Mouse (Mus musculus): Measurements from ENCODE around the gene Fam114a2. TPM values are rescaled to one million over a fixed set of nuclear protein-coding genes. Genes with fewer than 3 reads are reported as not detected.
A peak's percentile ranks its signal among the peaks of the same experiment; 100 is the strongest.

Gene Fam114a2
- total RNA-seq, 2 experiments from 2014 or later = 25.2 to 29.2 TPM

DNA sequence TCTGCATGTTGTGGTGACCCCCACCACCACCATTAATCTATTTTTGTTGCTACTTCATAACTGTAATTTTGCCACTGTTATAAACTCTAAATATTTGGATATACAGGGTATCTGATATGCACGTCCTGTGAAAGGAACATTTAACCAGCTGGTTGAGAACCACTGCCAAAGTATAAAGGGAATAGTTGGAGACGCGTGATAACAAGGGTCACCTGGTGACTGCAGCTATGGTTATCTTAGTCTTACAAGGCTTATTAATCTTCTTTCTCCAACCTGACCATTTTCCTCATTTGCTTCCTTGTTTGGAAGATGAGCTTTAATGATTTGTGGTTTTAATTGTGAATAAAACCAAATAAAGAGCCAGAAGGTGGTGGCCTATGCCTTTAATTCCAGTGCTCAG, 5.0 kb upstream of the Fam114a2 start:
- intact Hi-C loops (cut with DNase I) = no loop called here
- DNase-seq (ENCODE audit: extremely low spot score in 1 of 2, low spot score in 2 of 2) = no peak

DNA sequence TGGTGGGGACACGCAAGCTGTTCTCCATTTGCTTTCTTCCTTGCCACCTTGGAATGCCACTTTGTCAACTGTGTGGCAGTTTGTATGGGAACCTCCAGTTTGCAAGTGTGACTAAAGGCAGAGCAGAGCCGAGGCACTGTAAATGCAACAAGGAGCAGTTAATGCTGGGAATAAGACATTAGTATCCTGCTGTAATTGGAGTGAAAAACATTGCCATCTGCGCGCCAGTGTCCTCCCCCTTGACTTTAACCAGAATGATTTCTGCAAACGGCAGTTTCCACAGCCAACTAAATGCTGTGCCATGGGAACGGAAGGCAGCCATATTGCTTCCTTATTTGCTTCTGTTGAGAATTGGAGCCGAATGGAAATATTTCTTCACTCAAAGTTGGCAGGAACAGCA, 3.6 kb upstream of the Fam114a2 start:
- peak in 1 of 2 experiments; percentile 65 for DNase-seq (ENCODE audit: extremely low spot score in 1 of 2, low spot score in 2 of 2)
- intact Hi-C loops (cut with DNase I) = no loop called here

DNA sequence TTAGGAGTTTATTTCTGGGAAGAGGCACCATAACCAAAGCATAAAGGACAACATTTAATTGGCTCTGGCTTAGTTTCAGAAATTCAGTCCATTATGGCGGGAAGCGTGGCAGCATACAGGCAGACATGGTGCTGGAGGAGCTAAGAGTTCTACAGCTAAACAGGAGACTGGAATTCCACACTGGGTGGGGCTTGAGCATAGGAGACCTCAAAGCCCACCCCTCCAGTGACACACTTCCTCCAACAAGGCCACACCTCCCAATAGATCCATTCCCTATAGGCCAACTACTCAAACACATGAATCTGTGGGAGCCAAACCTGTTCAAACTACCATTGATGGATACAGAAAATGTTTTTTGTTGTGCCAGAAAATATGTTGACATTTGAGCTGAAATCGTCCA, 2.8 kb upstream of the Fam114a2 start:
- intact Hi-C loops (cut with DNase I) = no loop called here
- no peak for DNase-seq (ENCODE audit: extremely low spot score in 1 of 2, low spot score in 2 of 2)

DNA sequence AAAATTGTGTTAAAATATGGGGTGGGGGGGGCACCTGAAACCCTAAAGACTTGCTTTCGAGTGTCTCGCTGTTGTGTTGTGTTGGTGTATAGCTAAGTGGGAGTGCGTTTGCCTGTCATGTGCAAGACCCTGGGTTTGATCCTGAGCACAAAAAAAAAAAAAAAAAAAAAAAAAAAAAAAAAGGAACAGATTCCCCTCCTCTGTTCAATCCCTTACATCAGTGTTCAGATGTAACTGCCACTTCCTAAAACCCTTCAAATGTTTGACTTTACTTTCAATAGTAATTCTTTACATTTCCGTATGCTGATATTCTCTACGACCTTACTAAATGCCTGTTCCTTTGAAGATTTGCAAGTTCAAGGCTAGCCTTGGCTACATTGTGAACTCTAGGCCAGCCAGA, 887 bp upstream of the Fam114a2 start:
- no peak for DNase-seq (ENCODE audit: extremely low spot score in 1 of 2, low spot score in 2 of 2)
- intact Hi-C loops (cut with DNase I) = no loop called here

DNA sequence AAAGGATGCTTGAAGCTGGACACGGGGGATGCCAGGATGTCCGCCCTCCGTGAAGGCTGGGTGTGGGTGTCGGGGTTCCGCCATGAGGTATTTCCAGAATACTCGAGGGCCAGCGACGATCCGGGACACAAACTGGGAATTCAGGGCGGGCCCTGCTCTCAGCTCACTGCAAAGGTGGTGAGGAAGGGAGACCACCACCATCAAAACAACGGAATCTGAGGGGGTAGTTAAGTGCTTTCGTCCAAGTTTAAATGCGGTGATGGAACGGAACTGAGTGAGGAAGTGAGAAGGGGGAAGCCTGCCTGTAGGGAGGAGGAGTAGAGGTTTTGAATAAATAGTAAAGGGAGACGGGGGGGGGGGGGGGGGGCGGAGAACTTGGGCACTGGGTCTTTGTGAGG, 333 bp upstream of the Fam114a2 start:
- intact Hi-C loops (cut with DNase I) = no loop called here
- DNase-seq (ENCODE audit: extremely low spot score in 1 of 2, low spot score in 2 of 2) = no peak

DNA sequence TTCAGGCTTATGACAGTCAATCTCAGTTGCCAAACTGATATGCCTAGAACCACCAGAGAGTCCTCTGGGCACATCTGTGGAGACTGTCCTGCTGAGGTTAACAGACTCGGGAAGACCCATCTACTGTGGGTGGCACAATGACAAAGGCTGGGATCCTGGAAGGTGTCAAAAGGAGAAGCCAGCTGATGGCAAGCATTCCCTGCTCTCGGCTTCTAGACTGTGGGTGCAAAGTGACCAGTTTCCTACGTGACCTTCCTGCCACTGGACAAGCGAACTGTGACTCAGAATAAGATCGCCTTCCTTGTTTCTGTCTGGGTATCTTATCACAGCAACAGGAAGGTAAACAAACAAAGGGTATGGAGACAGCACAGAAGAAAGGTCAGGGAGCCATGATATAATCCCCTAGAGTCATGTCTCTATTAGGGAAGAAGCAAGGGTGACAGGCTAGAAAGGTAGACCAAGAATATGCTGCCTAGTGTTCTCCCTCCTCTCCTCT, 1.4 kb downstream of the Fam114a2 start:
- DNase-seq (ENCODE audit: extremely low spot score in 1 of 2, low spot score in 2 of 2) = no peak

DNA sequence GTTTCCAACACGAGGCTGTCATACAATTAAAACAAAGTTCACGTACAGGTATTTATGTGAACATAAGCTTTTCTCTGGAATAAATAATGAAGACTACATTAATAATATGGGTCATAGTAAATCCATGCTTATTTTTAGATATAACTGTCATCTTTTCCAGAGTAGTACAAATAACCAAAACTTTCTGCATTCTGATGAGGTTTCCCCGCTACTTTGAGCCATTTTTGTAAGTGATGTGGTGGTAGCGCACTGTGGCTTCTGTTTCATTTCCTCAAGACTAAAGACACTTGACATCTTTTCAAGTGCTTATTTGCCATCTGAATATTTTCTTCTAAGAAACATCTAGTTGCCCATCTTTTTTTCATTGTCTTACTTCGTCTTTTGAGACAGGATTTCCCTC, 3.2 kb downstream of the Fam114a2 start:
- DNase-seq (ENCODE audit: extremely low spot score in 1 of 2, low spot score in 2 of 2) = no peak
- intact Hi-C loops (cut with DNase I) = no loop called here

More for the DNA sequence above, 1.4 kb downstream of the Fam114a2 start:
- intact Hi-C loops (cut with DNase I) = no loop called here

DNA sequence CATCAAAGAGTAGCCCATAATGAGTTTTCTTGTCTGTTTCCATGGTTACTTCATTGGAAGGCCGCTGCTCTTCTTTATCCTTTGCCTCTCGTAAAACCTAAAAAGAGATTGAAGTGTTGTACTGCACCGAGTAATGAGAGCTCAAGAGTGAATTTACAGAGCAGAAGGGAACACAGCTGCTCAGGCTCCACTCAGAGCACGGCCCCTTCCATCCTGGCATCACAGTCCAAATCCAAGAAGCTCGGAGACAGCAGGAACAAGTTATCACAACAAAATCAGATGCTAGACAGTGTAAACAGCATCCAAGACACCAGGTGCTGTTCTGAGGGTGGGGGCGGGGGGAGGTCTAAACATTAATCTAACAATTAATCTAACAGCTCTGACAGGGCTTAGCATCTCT, 11.5 kb downstream of the Fam114a2 start:
- intact Hi-C loops (cut with DNase I) = no loop called here
- DNase-seq (ENCODE audit: extremely low spot score in 1 of 2, low spot score in 2 of 2) = no peak

DNA sequence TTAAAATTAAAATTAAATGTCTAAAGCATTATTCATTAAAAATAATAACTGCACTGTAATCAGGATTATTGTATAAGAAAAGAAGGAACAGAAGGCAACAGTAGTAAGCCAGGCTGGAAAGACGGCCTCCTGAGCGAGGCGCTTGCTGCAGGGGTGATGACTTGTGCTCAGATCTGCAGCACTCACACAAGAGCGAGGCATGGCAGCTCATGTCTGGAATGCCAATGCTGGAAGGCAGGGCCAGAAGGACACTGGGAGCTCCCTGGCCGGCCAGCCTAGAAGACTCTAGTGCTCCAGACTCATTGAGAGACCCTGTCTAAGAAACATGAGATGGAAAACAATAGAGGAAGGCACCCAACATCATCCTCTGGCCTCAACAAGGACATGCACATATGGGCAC, 15.3 kb downstream of the Fam114a2 start:
- intact Hi-C loops (cut with DNase I) = no loop called here
- DNase-seq (ENCODE audit: extremely low spot score in 1 of 2, low spot score in 2 of 2) = no peak

DNA sequence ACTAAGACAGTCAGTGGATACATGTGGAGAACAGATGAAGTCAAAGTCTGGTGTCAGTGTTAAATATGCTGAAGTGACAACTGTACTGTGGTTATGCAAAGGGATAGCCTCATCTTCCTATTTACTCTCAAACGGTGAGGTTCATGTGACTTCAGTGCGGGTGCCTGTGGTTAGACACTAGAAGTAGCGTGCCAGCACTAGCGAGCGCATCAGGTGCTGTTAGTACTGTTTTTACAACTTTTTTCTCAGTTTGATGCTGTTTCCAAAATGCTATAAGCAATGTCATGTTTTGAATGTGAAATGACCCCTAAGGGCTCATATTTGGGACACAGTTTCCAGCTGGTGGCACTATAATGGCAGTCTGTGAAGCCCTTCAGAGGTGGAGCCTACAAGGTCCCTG, 20.2 kb downstream of the Fam114a2 start:
- intact Hi-C loops (cut with DNase I) = no loop called here

DNA sequence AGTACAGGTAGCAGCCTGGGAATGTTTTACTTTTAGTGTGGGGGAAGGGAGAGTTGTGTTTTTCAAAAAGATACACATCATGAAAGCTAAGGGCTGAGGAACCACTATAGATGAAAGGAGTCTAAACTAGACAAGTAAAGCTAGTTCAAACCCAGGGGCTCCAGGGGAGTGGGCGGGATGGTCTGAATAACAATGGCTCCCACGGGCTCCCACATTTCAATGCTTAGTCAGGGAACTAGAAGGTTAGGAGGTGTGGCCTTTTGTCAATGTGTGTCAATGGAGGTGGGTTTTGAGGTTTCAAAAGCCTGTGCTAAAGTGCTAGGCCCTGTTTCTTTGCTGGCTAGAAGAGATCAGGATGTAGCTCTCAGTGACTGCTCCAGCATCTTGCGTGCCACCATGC, 20.7 kb downstream of the Fam114a2 start:
- no peak for DNase-seq (ENCODE audit: extremely low spot score in 1 of 2, low spot score in 2 of 2)
- intact Hi-C loops (cut with DNase I) = no loop called here

More for the DNA sequence above, 20.2 kb downstream of the Fam114a2 start:
- no peak for DNase-seq (ENCODE audit: extremely low spot score in 1 of 2, low spot score in 2 of 2)

DNA sequence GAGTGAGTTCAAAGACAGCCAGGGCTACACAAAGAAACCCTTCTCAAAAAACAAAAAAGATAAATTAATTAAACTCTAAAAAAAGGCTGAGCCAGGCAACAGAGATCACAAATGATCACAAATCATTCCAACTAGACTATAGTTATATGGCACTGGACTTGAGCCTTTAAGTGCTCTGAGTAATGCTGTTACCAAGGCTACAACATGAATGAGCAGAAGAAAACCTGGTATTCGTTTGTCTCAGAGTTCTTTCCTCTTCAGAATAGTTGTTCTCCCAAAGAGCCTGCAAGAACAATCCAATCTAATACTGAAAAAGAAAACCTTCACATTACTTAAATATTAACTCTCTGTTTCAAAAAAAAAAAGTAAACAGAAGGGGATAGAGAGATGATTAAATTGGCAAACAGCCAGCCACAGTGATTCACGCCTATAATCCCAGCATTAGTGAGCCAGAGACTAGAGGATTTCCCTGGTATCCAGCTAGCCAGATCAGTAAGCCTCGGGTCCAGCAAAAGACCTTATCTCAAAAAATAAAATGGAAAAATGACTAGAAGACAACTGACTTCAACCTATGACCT, 21.9 kb downstream of the Fam114a2 start:
- DNase-seq (ENCODE audit: extremely low spot score in 1 of 2, low spot score in 2 of 2) = no peak
- intact Hi-C loops (cut with DNase I) = no loop called here

DNA sequence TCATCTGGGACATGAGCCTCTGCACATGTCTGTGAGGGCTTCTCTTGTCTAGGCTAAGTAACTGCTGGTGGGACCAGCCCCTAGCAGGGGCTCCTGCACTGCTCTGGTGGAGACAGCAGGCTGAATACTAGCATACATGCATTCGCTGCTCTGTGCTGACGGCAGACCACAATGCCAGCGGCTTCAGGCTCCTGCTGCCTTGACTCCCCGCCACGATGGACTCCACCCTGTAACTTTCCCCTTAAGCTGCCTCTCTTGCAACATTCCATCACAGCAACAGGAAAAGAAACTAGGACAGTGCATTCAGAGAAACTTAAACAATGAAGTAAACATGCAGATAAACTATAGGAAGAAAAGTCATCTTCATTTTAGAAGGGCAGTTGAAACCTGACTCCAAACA, 30.0 kb downstream of the Fam114a2 start:
- no peak for DNase-seq (ENCODE audit: extremely low spot score in 1 of 2, low spot score in 2 of 2)
- intact Hi-C loops (cut with DNase I) = loop anchor here (10.0 kb wide), 1 partner anchor 1984 kb away; no protein-coding TSS in a partner anchor

DNA sequence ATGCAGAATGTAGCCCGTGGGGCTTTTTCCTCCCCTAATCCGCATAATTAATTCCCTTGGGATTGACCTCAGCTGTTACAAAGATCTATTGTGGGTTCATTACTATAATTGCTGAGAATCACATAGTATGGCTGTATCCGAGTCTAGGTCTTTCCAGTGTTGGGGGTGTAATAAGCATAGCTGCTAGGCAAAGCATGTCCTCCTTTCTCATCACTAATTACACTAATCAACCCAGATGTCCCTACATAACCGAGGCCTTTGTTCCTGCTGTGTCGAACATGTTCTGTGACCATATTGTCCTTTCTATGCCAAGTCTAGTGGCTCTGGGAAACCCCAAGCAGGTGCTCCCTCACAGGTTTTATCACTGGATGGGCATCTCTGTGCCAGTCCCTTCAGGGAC, 40.3 kb downstream of the Fam114a2 start:
- DNase-seq (ENCODE audit: extremely low spot score in 1 of 2, low spot score in 2 of 2) = no peak
- intact Hi-C loops (cut with DNase I) = loop anchor here (5.0 kb wide), 1 partner anchor 454 kb away; no protein-coding TSS in a partner anchor

DNA sequence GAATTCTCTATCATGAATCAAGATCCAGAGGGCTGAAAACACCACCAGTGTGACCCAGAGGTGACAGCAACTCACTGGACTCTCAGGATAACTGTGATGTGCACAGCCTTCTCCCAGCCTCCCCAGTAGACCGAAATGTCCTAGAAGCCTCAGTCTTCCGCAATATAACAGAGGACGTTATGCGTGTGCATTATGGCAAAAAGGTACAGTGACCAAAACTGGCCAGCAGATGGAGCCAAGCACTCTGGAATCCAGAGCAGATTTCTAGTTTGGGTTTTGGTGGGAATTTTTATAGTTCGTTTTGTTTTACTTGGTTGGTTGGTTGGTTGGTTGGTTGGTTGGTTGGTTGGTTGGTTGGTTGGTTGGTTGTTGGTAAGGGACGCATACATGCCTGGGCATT, 43.3 kb downstream of the Fam114a2 start:
- DNase-seq (ENCODE audit: extremely low spot score in 1 of 2, low spot score in 2 of 2) = peak; percentile 44 to 61
- intact Hi-C loops (cut with DNase I) = loop anchor here (2.0 to 5.0 kb wide), 2 partner anchors 304 to 457 kb away; no protein-coding TSS in a partner anchor

DNA sequence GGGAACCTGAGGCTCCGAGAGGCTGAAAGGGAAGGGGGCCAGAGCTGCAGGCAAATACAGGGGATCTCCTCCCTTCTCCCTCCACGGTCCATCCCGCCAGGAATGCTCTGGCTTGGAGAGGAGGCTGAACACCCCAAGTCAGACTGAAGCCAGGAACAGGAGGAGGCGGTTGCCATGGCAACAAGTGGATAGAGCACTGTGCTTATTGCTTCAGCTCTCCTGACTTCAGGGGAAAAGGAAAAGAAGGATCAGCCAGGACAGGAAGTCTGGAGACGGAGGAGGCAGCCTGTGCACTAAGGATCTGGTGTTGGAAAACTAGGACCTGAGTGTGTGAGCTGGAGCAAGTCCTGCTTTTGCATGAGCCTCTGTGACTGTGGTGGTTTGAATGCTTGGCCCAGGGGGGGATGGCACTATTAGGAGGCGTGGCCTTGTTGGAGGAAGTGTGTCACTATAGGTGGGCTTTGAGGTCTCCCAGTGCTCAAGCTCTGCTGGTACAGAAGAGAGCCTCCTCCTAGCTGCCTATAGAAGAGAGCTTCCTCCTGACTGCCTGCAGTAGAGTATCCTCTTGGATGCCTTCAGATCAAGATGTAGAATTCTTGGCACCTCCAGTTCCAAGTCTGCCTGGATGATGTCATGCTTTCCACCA, 44.0 kb downstream of the Fam114a2 start:
- peak; percentile 23 to 62 for DNase-seq (ENCODE audit: extremely low spot score in 1 of 2, low spot score in 2 of 2)
- intact Hi-C loops (cut with DNase I) = loop anchor here (2.0 kb wide), 1 partner anchor 304 kb away; no protein-coding TSS in a partner anchor

DNA sequence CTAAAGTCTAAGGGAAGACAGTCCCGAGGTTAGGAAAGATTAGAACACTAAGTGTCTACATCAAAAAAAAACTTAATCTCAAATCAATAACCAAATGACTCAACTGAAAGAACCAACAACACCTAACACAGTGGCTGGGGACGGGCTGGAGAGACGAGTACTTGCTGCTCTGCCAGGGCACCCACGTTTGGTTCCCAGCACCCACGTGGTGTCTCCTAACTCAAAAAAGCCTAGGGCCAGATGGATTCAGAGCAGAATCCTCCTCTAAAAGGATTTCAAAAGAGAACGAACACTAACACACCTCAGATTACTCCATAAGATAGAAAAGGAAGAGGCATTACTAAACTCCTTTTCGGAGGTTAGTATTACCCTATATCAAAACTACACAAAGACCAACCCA, 47.4 kb downstream of the Fam114a2 start:
- intact Hi-C loops (cut with DNase I) = no loop called here
- no peak for DNase-seq (ENCODE audit: extremely low spot score in 1 of 2, low spot score in 2 of 2)

DNA sequence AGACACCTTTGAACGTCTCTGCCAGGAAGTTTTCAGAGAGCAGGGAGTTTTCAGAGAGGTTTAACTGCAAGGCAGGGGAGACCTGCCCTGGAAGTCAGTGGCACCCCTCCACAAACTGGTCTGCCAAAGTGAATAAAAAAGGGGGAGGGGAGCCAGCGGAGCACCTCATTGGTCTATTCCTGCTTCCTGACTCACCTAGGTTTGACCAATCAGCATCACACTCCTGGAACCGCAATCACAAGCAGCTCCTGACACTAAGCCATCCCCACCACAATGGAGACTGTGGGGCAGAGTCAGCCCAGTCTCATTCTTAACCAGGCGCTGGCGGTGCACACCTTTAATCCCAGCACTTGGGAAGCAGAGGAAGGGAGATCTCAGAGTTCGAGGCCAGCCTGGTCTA, 48.4 kb downstream of the Fam114a2 start:
- intact Hi-C loops (cut with DNase I) = no loop called here
- no peak for DNase-seq (ENCODE audit: extremely low spot score in 1 of 2, low spot score in 2 of 2)

DNA sequence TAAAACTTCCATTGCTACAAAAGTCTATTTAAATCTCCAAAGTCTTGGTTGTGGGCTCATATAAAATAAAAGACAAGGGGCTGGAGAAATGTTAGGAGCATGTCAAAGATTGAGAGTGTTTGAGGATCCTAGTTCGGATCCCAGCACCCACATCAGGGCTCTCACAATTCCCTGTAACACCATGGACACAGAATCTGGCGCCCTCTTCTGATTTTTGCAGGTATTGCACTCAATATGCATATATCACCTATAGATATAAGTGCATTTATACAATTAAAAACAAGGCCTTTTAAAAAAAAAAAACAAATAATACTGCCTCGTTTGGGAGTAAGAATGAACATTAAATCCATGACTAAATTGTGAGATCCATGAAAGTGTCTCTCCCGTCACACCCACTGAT, 49.7 kb downstream of the Fam114a2 start:
- intact Hi-C loops (cut with DNase I) = loop anchor here (5.0 kb wide), 2 partner anchors 151 to 1316 kb away; no protein-coding TSS in a partner anchor
- DNase-seq (ENCODE audit: extremely low spot score in 1 of 2, low spot score in 2 of 2) = no peak

All from left cerebral cortex, postnatal 10 days (tissue).